Mouse (Mus musculus) urinary bladder, postnatal 14 days (tissue): ENCODE measurements around the gene Trcg1.
A peak's percentile ranks its signal among the peaks of the same experiment; 100 is the strongest.
"Not testable (repeated sequence)": the region's sequence is repeated elsewhere in the genome, so short reads cannot be mapped to it uniquely, and the experiment has no call there.

ENCODE experiments used
- DNase-seq: peaks from one replicate; pipeline ENCODE4 v3.0.0; 2021; ENCODE audit warnings: low spot score

Gene Trcg1

GRCm38 (mm10) chr9:57236256-57236655, at the start of gene Trcg1:
Gene Trcg1, plus strand, starts transcription at chr9:57236556.
- no peak for DNase-seq

- no peak for DNase-seq
Measured at GRCm38 (mm10) chr9:57196708-57197107, 39.6 kb upstream of the Trcg1 start.

- DNase-seq: no peak
Measured at GRCm38 (mm10) chr9:57197414-57197813, 38.9 kb upstream of the Trcg1 start.

GRCm38 (mm10) chr9:57202981-57203380, 33.4 kb upstream of the Trcg1 start:
- DNase-seq: no peak

- DNase-seq: peak; percentile 53
Measured at GRCm38 (mm10) chr9:57203571-57203970, 32.8 kb upstream of the Trcg1 start.

GRCm38 (mm10) chr9:57206896-57207295, 29.5 kb upstream of the Trcg1 start:
- DNase-seq: no peak

- peak; percentile 39 for DNase-seq
Measured at GRCm38 (mm10) chr9:57209316-57209715, 27.0 kb upstream of the Trcg1 start.

- no peak for DNase-seq
Measured at GRCm38 (mm10) chr9:57212448-57213222, 23.7 kb upstream of the Trcg1 start.

- DNase-seq: no peak
Measured at GRCm38 (mm10) chr9:57214500-57214899, 21.9 kb upstream of the Trcg1 start.

- no peak for DNase-seq
Measured at GRCm38 (mm10) chr9:57217220-57217619, 19.1 kb upstream of the Trcg1 start.

- DNase-seq: no peak
Measured at GRCm38 (mm10) chr9:57218776-57219175, 17.6 kb upstream of the Trcg1 start.

- no peak for DNase-seq
Measured at GRCm38 (mm10) chr9:57219511-57219910, 16.8 kb upstream of the Trcg1 start.

GRCm38 (mm10) chr9:57220356-57220755, 16.0 kb upstream of the Trcg1 start:
- peak; percentile 30 for DNase-seq

GRCm38 (mm10) chr9:57223341-57223740, 13.0 kb upstream of the Trcg1 start:
- DNase-seq: no peak

- DNase-seq: no peak
Measured at GRCm38 (mm10) chr9:57225780-57226627, 10.4 kb upstream of the Trcg1 start.

- DNase-seq: not testable (repeated sequence)
Measured at GRCm38 (mm10) chr9:57226628-57227122, 9.7 kb upstream of the Trcg1 start.

- DNase-seq: no peak
Measured at GRCm38 (mm10) chr9:57227203-57227602, 9.2 kb upstream of the Trcg1 start.

- DNase-seq: no peak
Measured at GRCm38 (mm10) chr9:57228186-57228585, 8.2 kb upstream of the Trcg1 start.

GRCm38 (mm10) chr9:57229726-57230125, 6.6 kb upstream of the Trcg1 start:
- DNase-seq: no peak

- no peak for DNase-seq
Measured at GRCm38 (mm10) chr9:57230146-57230783, 6.1 kb upstream of the Trcg1 start.

GRCm38 (mm10) chr9:57231536-57232255, 4.7 kb upstream of the Trcg1 start:
- no peak for DNase-seq
